Mouse (Mus musculus): ENCODE results near the gene Ifnar2. TPM values are rescaled to one million over a fixed set of nuclear protein-coding genes. Genes with fewer than 3 reads are reported as not detected.

Ifnar2 gene
- polyA plus RNA-seq, 1 experiment from 2014 or later: 75.5 TPM

GRCm38 (mm10) chr16:91398944-91399343, 26.4 kb downstream of the Ifnar2 start:
- ATAC-seq: no peak
- no peaks in the 10 kb centered on the region for H3K9me3 ChIP-seq (ENCODE audit: control insufficient read depth)
- no peak for TF ChIP-seq CTCF (IDR thresholded peaks at IDR 0.05; ENCODE audit: low read depth)
- H3K4me3 ChIP-seq (ENCODE audit: low read depth, low read length): no peak overlapping the region
- H3K36me3 ChIP-seq (ENCODE audit: control insufficient read depth, insufficient read depth): peaks cover 11% of the 10 kb centered on the region; the same call in 1 of the 2 replicates
- no peak overlapping the region for H3K4me2 ChIP-seq (replicated peaks; ENCODE audit: low read depth)
- no peaks in the 10 kb centered on the region for H3K4me1 ChIP-seq (replicated peaks; ENCODE audit: control insufficient read depth, insufficient read depth, low read length)
- H3K27ac ChIP-seq (ENCODE audit: low read depth, low read length): no peak overlapping the region
- 92% methylated on average over 7 of the region's 7 CpGs for WGBS
- H3K9ac ChIP-seq (ENCODE audit: low read depth, low read length): no peak overlapping the region
- no peaks in the 10 kb centered on the region for H3K27me3 ChIP-seq (replicated peaks; ENCODE audit: control insufficient read depth, insufficient read depth, low read length)

GRCm38 (mm10) chr16:91401569-91402165, 29.1 kb downstream of the Ifnar2 start:
- 69% methylated on average over 6 of the region's 6 CpGs for WGBS
- H3K9me3 ChIP-seq (ENCODE audit: control insufficient read depth): no peaks in the 10 kb centered on the region
- H3K4me3 ChIP-seq (ENCODE audit: low read depth, low read length): no peak overlapping the region
- no peak overlapping the region for H3K27ac ChIP-seq (ENCODE audit: low read depth, low read length)
- H3K36me3 ChIP-seq (ENCODE audit: control insufficient read depth, insufficient read depth): peaks cover 7% of the 10 kb centered on the region; the same call in 1 of the 2 replicates
- no peak for TF ChIP-seq CTCF (IDR thresholded peaks at IDR 0.05; ENCODE audit: low read depth)
- H3K4me2 ChIP-seq (replicated peaks; ENCODE audit: low read depth): no peak overlapping the region
- 0 out of 2 replicates have a peak, but pooled peaks cover 3% of the 10 kb centered on the region for H3K4me1 ChIP-seq (replicated peaks; ENCODE audit: control insufficient read depth, insufficient read depth, low read length)
- ATAC-seq: no peak
- no peak overlapping the region for H3K9ac ChIP-seq (ENCODE audit: low read depth, low read length)
- H3K27me3 ChIP-seq (replicated peaks; ENCODE audit: control insufficient read depth, insufficient read depth, low read length): no peaks in the 10 kb centered on the region

GRCm38 (mm10) chr16:91403784-91404183, 31.2 kb downstream of the Ifnar2 start:
- Histone ChIP-seq H3K27ac (ENCODE audit: low read depth, low read length) (no peak overlapping the region), H3K4me2 (replicated peaks; ENCODE audit: low read depth) (no peak overlapping the region), H3K9ac (ENCODE audit: low read depth, low read length) (no peak overlapping the region), H3K4me1 (replicated peaks; ENCODE audit: control insufficient read depth, insufficient read depth, low read length) (0 out of 2 replicates have a peak, but pooled peaks cover 3% of the 10 kb centered on the region), H3K9me3 (ENCODE audit: control insufficient read depth) (no peaks in the 10 kb centered on the region), H3K27me3 (replicated peaks; ENCODE audit: control insufficient read depth, insufficient read depth, low read length) (no peaks in the 10 kb centered on the region), H3K4me3 (ENCODE audit: low read depth, low read length) (no peak overlapping the region), H3K36me3 (ENCODE audit: control insufficient read depth, insufficient read depth) (peaks cover 9% of the 10 kb centered on the region; the same call in 1 of the 2 replicates)
- TF ChIP-seq CTCF (IDR thresholded peaks at IDR 0.05; ENCODE audit: low read depth): no peak
- 81% methylated on average over 9 of the region's 9 CpGs for WGBS
- no peak for ATAC-seq

GRCm38 (mm10) chr16:91404187-91404586, 31.6 kb downstream of the Ifnar2 start:
- peaks cover 10% of the 10 kb centered on the region; the same call in 1 of the 2 replicates for H3K36me3 ChIP-seq (ENCODE audit: control insufficient read depth, insufficient read depth)
- H3K27ac ChIP-seq (ENCODE audit: low read depth, low read length): no peak overlapping the region

GRCm38 (mm10) chr16:91404828-91405577, 32.4 kb downstream of the Ifnar2 start:
- ATAC-seq: no peak
- TF ChIP-seq CTCF (IDR thresholded peaks at IDR 0.05; ENCODE audit: low read depth): no peak
- peaks cover 10% of the 10 kb centered on the region; the same call in 1 of the 2 replicates for H3K36me3 ChIP-seq (ENCODE audit: control insufficient read depth, insufficient read depth)
- 79% methylated on average over 10 of the region's 10 CpGs for WGBS
- H3K27ac ChIP-seq (ENCODE audit: low read depth, low read length): no peak overlapping the region
- H3K4me1 ChIP-seq (replicated peaks; ENCODE audit: control insufficient read depth, insufficient read depth, low read length): 0 out of 2 replicates have a peak, but pooled peaks cover 3% of the 10 kb centered on the region
- peak overlapping the region; percentile 87; the same call in 1 of the 2 replicates for H3K4me2 ChIP-seq (replicated peaks; ENCODE audit: low read depth)
- no peaks in the 10 kb centered on the region for H3K9me3 ChIP-seq (ENCODE audit: control insufficient read depth)
- no peaks in the 10 kb centered on the region for H3K27me3 ChIP-seq (replicated peaks; ENCODE audit: control insufficient read depth, insufficient read depth, low read length)
- no peak overlapping the region for H3K9ac ChIP-seq (ENCODE audit: low read depth, low read length)
- peak overlapping the region; percentile 85; the same call in 1 of the 2 replicates for H3K4me3 ChIP-seq (ENCODE audit: low read depth, low read length)

More at GRCm38 (mm10) chr16:91404187-91404586, 31.6 kb downstream of the Ifnar2 start:
- H3K9me3 ChIP-seq (ENCODE audit: control insufficient read depth): no peaks in the 10 kb centered on the region
- ATAC-seq: no peak
- H3K9ac ChIP-seq (ENCODE audit: low read depth, low read length): no peak overlapping the region
- TF ChIP-seq CTCF (IDR thresholded peaks at IDR 0.05; ENCODE audit: low read depth): no peak
- H3K27me3 ChIP-seq (replicated peaks; ENCODE audit: control insufficient read depth, insufficient read depth, low read length): no peaks in the 10 kb centered on the region
- no peak overlapping the region for H3K4me3 ChIP-seq (ENCODE audit: low read depth, low read length)
- 95% methylated on average over 8 of the region's 8 CpGs for WGBS
- H3K4me2 ChIP-seq (replicated peaks; ENCODE audit: low read depth): no peak overlapping the region
- 0 out of 2 replicates have a peak, but pooled peaks cover 3% of the 10 kb centered on the region for H3K4me1 ChIP-seq (replicated peaks; ENCODE audit: control insufficient read depth, insufficient read depth, low read length)

Measured in intestine, postnatal 0 days (tissue).